Mouse (Mus musculus) MEL-GATA-1-ER (cell line): ENCODE measurements around the gene Bcl2l1.

ENCODE experiments used
- DNase-seq: peaks from one replicate; pipeline ENCODE4 v3.0.0-alpha.2; 2012; ENCODE audit warnings: low read depth; ENCODE audit errors: extremely low read depth

Gene Bcl2l1

DNA sequence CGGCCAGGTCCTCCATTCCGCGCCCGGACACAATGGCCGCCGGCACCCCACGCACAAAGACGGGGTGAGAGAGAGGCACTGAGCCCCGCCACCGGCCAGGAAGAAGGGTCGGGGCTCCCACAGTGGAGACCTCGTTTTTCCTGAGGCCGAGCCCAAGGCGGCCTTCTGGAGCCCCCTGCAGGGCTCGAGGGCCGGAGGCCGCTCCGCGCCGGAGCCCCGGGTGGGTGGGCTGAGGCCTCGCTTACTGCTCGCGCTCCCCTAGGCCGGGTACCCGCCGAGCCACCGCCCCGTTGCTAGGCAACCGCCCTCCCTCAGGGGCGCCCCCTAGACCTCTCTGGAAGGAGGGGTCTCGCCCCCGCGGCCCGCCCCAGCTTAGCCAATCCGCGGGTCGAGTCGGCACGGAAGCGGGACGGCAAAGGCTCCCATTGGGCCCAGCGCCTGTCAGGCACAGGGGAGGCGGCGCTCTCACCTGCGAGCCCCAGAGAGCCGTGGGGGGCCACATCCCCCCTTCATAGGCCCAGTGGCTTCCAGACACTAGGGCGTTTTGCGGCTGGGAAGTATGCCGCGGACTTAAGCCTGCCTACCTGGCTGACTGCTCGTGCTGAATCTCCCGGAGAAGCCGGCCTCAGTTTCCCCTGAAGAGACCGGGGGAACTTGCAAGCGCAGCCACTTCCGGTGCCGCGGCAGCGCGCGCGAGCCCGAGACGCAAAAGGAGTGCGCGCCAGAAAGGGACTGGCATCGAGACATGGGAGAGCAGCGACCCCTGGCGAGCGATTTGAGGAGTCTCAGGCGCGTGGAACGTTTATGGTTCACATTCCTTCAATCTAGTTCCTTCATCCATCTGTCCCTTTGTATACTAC is at the start of gene Bcl2l1:
Bcl2l1 (minus strand) TSS at position 710 of the 860 bp plus-strand sequence.
- peak; percentile 85 for DNase-seq

DNA sequence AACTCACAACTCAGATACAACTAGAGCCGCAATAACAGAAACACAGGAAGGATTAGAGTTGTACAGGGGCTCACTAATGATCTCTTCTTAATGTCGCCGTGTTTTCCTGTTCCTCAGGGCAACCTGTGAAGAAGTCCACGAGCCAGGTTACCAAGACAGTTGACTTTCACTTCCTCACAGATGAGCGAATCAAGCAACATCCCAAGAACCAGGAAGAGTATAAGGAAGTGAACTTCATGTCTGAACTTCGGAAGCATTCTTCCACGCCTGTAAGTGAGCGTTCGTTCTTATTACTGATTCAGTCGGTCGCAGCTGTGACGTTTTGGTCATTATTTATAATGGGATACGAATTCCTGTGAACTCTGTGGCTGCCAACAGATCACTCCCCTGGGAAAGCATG is 49.4 kb upstream of the Bcl2l1 start:
- DNase-seq: no peak

DNA sequence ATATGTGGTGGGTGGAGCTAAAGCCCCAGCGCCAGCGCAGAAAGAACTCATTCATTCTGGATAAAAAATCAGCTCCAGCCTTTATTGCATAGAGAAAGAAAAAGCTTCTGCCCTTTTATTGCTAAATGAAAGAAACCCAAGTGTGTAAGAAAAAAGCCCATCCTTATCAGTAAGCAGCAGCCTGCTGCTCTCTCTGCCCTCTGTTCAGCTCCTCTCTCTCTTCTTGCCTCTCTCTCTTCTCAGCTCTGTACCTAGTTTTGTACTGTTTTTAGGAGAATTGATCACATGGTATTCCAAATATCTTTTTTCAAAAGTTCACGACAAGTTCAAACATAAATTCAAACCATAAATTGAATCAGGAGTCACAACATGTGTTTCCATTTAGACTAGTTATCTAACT is 46.7 kb upstream of the Bcl2l1 start:
- no peak for DNase-seq

DNA sequence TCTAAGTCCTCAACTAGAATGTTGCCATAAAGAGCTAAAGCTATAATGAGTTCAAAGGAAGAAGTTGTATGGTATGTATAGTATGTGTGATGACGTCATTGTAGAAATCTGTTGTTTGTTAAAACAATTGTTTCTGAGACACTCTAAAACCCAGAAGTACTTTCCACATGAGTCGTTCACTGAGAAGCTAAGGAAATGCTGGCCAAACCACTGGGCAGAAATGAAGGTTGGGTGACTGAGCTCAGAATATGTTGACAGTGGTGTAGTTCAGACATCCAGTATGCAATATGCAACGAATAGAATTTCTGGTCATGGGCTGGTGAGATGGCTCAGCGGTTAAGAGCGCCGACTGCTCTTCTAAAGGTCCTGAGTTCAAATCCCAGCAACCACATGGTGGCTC is 31.8 kb upstream of the Bcl2l1 start:
- no peak for DNase-seq

DNA sequence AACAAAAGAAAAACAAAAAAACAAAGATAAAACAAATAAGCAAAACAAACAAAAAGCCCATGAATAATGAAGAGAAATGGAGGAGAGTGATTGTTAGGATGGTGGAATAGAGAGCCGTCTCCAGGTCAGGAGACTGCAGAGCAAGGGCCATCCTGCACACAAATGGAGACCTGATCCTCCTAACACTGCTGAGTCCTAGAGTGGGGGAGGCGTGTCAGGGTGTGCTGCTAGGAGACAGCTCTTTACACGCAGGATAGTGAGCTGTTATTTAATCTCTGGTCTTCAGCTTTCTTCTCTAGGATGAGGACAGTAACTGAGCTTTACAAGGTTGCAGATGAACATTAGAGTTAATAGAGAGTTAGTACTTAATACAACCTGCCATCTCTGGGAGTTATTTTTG is 31.1 kb upstream of the Bcl2l1 start:
- DNase-seq: no peak

DNA sequence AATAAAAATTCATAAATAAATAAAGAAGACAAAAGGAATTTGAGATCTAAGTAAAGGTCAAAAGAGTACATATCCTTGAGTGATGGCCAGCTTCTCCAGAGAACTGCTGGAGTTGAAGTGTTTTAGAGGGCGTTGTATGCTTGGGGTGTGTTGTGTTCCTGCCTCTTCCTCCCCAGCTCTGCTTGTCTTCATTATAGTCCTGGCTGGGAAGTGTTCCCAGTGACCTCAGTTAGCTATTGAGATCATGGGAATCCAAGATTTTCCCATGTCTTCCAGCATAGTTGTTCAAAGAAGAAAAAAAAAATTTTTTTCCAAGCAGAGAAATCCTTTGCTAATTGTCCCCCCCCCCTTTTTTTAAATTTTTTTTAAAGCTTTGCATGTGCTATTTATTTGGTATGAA is 30.4 kb upstream of the Bcl2l1 start:
- no peak for DNase-seq

DNA sequence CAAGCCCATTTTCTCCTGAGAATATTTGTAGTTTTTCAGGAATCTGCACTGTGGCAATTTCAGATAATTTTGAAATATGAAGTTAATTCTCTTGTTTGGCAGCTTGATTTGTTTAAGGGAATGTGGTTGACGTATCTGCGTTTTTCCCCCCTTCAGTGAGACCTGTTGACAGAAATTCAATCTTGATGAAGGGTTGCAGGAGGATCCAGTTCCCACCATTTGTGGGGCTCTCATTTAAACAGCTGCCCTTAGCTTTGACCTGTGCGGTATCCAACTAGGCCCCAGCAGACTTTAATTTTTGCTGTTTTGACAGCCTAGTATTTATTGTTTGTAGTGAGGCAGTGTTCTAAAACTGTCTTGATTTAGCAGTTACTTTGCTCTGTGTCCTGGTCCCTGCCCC is 28.0 kb upstream of the Bcl2l1 start:
- no peak for DNase-seq

DNA sequence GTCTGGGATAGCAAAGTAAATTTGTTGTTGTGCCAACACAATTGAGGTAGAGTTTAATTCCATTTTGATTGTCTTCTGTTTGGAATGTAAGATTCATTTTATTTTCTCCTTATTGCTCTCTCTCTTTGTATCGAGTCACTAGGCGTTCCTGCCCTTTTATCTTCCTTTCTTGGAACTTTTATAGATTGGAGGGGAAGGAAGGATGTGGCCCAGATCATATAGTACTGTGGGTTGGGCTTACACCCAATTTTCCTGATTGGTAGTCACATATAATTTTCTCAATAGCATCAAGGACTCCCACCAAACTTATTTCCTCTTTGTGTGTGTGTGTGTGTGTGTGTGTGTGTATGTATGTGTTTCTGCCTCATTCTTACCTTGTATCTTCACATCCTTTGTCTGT is 16.9 kb upstream of the Bcl2l1 start:
- peak; percentile 41 for DNase-seq

DNA sequence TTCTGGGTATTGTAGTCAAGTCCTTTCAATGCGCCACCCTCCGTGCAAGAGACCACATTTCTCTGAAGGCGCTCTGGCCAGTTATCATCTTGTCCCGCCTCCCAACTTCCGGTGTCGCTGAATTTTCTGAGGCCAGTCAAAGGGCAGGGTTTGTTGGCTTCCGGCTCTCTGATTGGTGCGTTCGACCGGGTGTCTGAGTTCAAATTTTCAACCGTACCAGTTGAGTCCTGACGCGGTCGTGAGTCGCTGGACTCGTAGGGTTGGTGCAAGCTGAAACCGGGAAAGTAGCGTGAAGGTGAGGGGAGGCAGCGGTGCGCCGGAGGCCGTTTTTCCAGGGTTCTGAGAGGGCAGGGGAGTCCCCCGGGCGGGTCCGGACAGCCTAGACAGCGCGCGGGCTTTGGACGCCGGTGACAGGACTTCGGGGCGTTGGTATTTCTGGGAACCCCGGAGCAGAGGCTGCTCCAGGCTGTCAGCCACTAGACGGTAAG is 16.3 kb upstream of the Bcl2l1 start, which contains the start of gene Tpx2:
Tpx2 (plus strand) TSS at position 150 of the 488 bp plus-strand sequence.
- peak; percentile 99 for DNase-seq

DNA sequence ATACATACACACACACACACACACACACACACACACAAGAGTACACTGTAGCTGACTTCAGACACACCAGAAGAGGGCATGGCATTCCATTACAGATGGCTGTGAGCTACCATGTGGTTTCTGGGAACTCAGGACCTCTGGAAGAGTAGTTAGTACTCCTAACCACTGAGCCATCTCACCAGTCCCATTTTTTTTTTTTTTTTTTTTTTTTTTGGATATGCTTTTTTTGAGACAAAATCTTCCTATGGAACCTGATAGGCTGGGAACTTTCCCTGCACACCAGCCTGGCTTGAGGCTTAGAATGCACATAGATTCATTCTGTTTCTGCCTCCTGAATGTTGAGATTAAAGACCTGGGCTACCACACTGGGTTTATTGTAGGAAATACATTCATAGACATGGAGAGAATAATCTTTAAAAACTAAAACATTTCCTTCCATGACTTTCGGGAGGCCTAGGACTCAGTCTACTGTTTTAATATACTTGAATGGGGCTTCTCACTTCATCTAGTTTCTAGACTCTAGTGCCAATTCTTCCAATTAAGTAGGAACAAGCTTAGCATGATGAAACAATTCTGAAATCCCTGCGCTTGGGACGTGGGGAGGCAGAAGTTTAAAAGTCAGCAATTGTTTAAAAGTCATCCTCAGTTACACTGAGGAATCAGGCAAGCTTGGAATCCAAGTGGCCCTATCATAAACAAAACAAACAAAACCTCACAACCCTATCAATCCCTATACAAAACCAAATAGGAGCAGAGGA is 15.7 kb upstream of the Bcl2l1 start:
- DNase-seq: no peak

DNA sequence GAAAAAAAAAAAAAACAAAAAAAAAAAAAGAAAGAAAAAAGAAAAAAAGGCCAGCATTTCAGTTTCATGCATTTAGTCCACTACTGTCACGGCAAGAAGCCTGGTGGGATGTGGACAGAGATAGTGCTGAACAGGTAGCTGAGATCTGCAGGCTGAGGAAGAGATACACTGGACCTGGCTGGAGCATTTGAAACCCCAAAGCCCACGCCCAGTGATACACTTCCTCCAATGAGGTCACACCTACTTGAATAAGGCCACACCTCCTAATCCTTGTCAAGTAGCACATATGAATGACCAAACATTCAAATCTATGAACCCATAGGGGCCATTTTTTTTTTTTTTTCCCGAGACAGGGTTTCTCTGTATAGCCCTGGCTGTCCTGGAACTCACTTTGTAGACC is 11.2 kb upstream of the Bcl2l1 start:
- DNase-seq: no peak

DNA sequence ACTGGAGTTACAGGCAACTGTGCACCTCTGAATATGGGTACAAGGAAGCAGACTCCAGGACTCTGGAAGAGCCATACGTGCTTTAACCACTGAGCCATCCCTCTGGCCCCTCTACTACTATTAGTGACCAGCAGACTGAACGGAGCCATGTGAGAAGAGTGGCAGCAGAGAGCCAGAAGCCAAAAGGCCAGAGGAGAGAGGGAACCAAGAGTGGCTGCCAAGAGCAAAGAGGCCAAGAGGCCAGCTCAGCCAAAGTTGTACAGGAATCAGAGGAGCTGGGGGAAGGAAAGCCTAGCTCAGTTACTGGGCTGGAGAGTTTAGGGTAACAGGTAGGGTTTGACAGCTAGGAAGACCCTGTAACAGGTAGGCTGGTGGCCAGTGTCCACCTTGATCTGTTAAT is 7.7 kb upstream of the Bcl2l1 start:
- DNase-seq: no peak

DNA sequence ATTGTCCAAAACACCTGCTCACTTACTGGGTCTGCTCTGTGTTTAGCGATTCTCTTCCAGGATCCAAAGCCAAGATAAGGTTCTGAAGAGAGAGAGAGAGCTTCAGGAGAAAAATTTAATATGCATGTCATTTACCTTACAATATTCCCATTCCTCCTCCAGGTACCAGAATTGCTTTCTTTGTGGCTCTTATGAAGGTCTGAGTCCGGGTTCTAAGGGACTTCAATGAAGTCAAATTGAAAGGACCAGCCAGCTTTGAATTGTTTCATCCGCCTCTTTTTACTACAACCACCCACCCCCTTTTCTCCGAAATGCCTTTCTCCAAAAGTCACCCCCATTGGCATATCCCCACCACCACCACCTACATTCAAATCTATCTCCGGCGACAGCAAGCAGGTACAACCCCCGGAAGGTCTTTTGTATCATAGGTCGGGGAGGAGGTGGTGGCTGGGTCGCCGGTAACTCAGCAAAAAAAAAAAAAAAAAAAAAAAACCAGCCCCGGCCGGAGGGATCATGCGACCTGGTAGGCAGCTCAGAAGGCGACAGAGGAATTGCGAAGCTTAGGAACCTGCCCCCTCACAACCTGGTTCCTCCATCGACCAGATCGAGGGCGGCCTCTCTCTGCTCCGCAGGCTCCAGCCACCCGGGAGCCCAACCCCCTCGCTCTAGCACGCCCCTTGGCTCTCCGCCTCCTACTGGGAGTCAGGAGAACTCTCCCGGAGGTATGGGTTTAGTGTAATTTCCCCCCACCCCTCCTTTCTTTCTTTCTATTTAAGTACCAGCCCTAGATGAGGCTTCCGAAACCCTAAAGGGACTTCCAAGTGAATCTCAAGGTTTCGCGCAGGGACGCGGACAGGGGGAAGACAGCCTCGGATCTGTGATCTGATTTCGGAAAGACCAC is 1.3 kb downstream of the Bcl2l1 start:
- DNase-seq: peak; percentile 72

DNA sequence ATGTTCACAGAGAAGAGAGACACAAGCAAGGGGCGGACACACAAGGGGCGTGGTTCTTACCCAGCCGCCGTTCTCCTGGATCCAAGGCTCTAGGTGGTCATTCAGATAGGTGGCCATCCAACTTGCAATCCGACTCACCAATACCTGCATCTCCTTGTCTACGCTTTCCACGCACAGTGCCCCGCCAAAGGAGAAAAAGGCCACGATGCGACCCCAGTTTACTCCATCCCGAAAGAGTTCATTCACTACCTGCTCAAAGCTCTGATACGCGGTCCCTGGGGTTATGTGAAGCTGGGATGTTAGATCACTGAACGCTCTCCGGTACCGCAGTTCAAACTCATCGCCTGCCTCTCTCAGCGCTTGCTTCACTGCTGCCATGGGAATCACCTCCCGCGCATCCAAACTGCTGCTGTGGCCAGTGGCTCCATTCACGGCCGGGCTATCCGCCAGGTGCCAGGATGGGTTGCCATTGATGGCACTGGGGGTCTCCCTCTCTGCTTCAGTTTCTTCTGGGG is 2.1 kb downstream of the Bcl2l1 start:
- DNase-seq: no peak

DNA sequence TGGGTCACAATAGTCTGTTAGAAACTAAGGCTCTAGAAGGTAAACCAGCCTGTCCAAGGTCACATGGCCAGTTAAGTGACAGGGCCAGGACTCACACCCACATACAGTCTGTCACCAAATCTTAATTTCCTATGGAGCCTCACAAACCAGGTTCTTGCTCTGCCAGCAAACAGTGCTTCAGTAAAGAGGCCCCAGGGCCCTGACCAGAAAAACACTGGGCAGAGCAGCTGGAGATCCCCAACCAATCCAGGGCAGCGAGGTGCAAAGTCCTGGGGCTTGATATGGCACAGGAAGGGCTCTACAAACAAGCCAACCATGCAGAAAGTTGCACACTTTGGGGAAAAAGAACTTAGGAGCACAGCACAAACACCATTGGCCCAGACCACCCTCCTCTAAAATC is 3.0 kb downstream of the Bcl2l1 start:
- no peak for DNase-seq

DNA sequence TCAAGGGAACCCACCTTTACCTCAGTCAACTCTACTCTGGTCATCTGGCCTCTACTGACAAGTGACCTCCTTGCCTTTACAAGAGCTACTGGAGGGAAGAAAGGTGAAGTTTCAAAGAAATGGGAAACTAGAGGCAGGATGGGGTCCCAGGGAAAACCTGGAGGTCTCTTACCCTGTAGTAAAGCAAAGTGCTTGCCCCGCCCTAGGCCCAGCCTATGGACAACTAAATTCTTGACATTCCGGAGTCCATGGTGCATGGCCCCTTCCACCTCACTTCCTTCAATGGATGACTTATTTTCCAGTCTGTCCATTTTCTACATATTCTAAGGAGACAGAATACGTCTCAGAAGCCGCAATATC is 3.5 kb downstream of the Bcl2l1 start:
- no peak for DNase-seq

DNA sequence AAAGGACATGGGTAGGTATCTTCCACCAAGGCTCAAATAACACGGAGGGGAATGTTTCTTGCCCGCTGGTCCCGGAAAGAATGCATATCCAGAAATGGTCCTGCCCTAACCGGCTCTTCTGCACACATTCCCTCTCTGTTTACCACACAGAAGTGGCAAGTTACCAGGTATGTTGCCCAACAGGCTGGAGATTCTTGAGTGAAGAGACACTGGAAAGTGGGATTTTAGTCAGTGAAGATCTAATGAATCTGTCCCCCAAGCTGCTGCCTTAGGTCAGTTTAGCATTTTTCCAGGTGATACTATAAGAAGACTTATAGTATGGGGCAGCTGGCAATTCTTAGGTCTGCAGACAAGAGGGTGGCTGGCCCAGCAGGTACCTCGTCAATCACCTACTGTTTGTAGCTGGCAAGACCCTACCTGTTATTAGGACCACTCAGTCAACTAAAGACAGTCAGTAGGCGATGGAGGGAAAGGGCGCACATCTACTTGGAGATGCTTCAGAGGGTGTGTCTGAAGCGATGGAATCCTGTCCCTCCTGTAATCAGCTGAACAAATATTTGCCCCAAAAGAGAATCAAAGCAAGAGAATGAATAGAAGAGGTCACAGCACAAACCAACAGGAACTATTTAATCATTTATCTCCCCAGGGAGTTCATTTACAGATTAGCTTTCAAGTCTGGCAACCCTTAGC is 4.1 kb downstream of the Bcl2l1 start:
- DNase-seq: no peak

DNA sequence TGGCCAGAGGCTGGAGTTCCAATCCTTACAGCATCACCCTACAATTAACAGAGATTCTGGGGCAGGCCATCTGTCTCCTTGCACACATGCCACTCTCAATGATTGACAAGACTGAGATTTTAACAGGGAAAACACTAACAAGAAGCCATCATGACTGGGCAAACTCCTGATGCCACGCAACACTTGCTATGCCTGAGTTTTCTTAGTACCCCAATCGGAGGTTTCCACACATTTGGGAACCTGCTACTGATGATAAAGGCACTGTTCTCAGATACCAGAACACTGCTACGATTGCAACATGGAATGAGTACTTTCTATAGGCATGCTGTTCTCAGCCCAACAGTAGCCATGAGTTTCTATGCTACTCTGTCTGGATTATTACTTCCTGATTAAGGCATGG is 5.0 kb downstream of the Bcl2l1 start:
- no peak for DNase-seq

DNA sequence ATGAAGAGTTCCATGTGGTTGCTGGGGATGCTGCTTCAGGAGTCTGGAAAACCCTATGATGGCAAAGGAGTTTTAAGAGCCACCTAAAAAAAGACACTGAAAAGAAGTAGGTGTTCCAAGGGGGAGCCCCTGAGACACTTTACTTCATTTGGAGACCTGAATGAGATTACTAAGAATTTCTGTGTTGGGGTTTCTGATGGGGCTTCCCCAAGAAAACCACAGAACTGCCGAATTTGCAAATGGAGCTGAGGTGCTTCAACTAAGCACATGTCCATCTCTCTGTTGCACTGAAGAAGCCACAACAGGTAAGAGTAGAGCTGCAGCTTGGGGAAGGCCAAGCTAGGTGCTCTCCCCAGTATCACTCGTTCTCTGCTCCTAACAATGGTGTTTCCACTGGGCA is 5.8 kb downstream of the Bcl2l1 start:
- DNase-seq: no peak

DNA sequence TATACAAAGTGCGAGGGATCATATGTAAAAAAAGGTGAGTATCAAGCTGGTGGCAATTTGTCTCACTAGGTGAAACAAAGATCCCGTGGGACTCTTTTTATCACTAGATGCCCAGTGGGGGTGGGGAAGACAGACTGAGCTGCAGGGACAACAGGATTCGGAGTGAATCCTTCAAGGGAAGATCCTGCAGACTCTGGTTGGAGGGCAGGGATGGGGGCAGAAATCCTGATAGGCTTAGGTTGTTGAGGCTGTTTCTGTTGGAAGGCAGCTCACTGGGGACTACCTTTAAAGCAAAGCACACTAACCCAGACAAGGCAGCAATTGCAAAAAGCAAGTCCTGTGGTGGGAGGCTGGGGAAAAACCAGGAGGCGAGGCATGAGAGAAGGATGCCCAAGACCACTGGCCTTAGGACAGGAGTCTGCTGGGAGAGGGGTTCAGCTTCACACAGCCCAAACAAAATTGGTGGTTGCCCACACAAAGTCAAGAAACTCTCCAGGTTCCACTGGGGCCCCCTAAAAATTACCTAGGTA is 6.3 kb downstream of the Bcl2l1 start:
- no peak for DNase-seq
